Mouse (Mus musculus) E14TG2a.4 (cell line): ENCODE measurements around the gene Eif4g2.

Experiments used
- H3K27me3 ChIP-seq: 2 replicates; pipeline ENCODE4 v1.6.1; 2014; ENCODE audit warnings: low read length, control low read depth; ENCODE audit not compliant: insufficient read depth
- H3K36me3 ChIP-seq: 2 replicates; pipeline ENCODE4 v1.6.1; 2014; ENCODE audit warnings: low read length, control low read depth; ENCODE audit not compliant: insufficient read depth
- H3K4me1 ChIP-seq: replicated peaks from 2 replicates; pipeline ENCODE4 v1.6.1; 2014; ENCODE audit warnings: low read depth, low read length, control low read depth
- H3K4me3 ChIP-seq: replicated peaks from 2 replicates; pipeline ENCODE4 v1.5.1; 2014; ENCODE audit warnings: mild to moderate bottlenecking, low read length
- H3K9me3 ChIP-seq: 2 replicates; pipeline ENCODE4 v1.6.1; 2014; ENCODE audit warnings: low read length, control low read depth
- CTCF ChIP-seq: conservative IDR thresholded peaks from 2 replicates; pipeline ENCODE4 v1.5.1; 2014; ENCODE audit warnings: low read length
- NANOG ChIP-seq: IDR thresholded peaks from 2 replicates; pipeline ENCODE4 v1.6.1; 2014; ENCODE audit warnings: borderline replicate concordance, low read length, mixed read lengths
- POU5F1 ChIP-seq: IDR thresholded peaks from 2 replicates; pipeline ENCODE4 v1.6.1; 2014; ENCODE audit warnings: low read length, borderline replicate concordance

Gene Eif4g2

DNA sequence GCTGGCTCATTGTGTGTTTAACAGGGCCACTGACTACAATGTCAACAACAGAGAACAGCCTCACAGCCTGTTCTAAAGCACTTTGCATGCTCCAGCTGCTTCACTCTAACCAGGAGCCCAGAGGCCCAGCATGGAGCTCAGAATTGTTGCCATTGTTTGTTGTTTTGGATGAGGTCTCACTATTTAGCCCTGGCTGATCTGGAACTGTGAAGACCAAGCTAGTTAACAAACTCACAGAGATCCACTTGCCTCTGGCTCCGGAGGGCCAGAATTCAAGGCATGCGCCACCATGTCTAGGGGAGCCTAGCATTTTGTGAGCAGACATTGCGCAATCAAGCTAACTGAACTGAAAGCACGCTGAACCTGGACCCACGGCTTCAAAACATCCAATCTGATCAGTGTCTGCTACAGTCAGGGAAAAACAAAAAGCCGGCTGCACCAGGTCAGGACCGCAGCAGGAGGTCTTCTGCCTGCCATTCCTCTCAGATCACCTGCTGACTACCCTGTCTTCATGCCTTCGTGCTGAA is 58.7 kb downstream of the Eif4g2 start:
- no peaks in the 10 kb centered on the region for H3K9me3 ChIP-seq
- peaks cover 37% of the 10 kb centered on the region for H3K4me1 ChIP-seq
- H3K27me3 ChIP-seq: no peaks in the 10 kb centered on the region
- H3K4me3 ChIP-seq: peak overlapping the region; percentile 37; the same call in 1 of the 2 replicates
- TF ChIP-seq CTCF (no peak), NANOG (peak; percentile 4; the same call in 1 of the 2 replicates)
- H3K36me3 ChIP-seq: no peaks in the 10 kb centered on the region

DNA sequence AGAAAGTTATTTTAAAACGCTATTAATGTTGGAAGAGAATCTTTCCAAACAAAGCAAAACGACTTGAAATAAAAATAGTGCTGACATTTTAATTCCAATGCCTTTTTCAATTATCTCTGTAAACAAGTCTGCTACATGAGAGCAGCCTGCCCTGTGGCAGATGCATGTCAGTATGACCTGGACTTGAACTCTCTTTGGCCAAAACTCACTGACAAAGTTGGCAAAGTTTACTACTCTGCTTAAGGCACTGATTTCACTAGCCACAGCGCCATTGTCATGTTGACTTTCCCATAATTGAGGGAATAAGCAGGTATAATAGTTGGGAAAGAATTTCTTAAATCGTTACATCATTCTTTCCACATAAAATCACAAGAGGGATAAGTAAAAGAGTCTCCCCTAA is 62.0 kb downstream of the Eif4g2 start:
- Histone ChIP-seq H3K4me1 (peaks cover 25% of the 10 kb centered on the region), H3K27me3 (no peaks in the 10 kb centered on the region), H3K36me3 (no peaks in the 10 kb centered on the region), H3K4me3 (no peak overlapping the region), H3K9me3 (no peaks in the 10 kb centered on the region)
- no peak for TF ChIP-seq CTCF
- no peak for TF ChIP-seq NANOG
- TF ChIP-seq POU5F1: no peak
